Mouse (Mus musculus) mouse embryonic stem cell (cell line): ENCODE results near the gene Bace1.
"Not testable (repeated sequence)": the region's sequence is repeated elsewhere in the genome, so short reads cannot be mapped to it uniquely, and the experiment has no call there.

Source experiments
- in situ Hi-C, 2 experiments: fragments of 300-500 bp; cut with MboI; formaldehyde crosslinking; loops; 1 replicate in 1 of 2; 3 replicates in 1 of 2; pipeline ENCODE4 v1.14.3; 2019 to 2020; ENCODE audit warnings: low sequenced_read_pairs in 2 of 2, low pct_unique_long_range_greater_than_20kb in 1 of 2, mixed read lengths in 1 of 2; ENCODE audit not compliant: unreplicated experiment in 1 of 2

The Bace1 gene

DNA sequence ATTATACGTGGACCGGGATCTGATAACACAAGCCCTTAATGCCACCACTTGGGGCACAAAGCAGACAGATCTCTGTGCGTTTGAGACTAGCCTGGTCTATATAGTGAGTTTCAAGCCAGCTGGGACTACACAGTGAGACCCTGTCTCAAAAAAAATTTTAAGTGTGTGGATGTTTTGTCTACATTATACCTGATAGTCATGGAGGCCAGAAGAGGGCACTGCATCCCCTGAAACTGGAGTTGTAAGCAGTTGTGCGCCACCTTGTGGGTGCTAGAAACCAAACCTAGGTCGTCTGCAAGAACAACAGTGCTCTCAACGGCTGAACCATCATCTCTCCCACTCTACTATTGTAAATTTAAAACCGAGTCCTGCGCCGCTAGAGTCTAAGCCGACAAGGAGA is 9.3 kb upstream of the Bace1 start:
- in situ Hi-C loops, result no loop called here

DNA sequence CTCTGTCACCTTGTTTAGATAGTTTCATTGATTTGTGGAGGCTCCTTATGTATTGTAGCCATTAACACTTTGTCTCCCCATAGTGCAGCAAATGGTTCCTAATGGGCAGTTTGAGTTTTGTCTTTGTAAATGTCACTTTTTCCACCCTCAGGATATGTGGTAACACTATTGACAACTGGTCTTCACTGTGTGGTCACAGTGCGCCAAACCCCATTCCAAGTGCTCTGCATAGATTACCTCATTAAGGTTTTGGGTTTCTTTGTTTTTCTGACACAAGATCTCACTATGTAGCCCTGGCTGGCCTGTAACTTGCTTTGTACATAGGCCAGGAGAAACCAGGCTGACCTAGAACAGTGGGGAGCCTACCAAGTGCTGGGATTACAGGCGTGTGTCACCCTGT is 5.5 kb upstream of the Bace1 start:
- in situ Hi-C loops, result no loop called here

DNA sequence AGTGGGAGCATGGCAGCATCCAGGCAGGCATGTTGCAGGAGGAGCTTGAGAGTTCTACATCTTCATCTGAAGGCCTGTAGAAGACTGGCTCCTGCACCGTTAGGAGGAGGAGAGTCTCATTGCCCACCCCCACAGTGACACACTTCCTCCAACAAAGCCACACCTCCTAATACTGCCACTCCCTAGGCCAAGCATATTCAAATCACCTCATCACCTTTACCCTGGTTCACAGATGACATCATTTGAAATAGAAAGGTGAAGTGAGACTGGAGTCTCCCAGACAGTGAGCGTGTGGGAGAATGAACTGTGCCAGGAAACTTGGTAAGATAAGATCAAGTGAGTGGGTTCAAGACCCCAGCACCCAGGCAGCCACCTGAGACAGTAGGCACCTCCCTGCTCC is 4.9 kb upstream of the Bace1 start:
- in situ Hi-C loops, result no loop called here

DNA sequence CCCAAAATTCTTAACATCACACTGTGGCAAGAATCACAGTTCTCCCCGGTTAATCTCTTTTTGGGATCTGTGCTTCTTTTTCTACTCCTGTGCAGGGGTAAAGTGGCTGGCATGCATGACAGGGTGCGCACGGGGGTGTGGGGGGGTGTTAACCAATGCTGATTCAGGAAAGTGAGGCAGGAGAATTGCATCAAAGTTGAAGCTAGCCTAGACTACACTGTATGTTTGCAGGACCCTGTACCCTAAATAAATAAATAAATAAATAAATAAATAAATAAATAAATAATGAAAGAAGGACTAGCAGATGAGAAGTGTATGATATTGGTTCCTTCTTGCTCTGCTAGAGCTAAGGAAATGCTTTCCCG is 329 bp upstream of the Bace1 start:
- in situ Hi-C loops, result no loop called here

DNA sequence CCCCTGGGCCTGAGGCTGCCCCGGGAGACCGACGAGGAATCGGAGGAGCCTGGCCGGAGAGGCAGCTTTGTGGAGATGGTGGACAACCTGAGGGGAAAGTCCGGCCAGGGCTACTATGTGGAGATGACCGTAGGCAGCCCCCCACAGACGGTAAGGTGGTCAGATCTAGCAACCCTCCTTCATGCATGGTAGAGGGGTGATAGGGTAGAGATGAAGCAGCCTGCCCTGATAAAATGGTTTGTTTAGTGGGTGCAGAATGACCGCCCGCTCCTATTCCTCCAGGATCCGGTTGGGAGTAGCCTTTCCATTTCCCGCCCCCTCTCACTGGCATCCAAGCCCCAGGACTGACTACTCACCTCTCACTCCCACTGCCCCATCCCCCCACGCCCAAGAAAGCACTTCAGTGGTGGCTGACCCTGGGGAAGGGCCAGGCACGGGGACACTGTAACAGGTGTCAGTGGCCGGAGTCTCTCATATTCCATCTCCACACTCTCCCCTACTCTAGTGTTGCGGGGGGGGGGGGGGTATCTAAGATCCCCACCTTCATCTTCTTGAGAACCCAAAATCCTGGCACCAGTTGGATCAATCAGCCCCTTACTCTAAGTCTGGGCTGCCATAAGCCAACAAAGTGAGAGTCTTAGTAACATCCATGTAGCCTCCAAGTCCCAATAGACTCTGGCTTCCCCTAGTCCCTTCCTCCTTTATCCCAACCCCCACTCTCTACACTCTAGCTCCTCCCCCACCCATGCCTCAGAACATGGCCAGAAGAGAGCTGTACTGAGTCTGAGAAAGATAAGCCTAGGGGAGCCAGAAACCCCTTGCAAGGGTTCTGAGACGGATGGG is 980 bp downstream of the Bace1 start:
- in situ Hi-C loops, result no loop called here

DNA sequence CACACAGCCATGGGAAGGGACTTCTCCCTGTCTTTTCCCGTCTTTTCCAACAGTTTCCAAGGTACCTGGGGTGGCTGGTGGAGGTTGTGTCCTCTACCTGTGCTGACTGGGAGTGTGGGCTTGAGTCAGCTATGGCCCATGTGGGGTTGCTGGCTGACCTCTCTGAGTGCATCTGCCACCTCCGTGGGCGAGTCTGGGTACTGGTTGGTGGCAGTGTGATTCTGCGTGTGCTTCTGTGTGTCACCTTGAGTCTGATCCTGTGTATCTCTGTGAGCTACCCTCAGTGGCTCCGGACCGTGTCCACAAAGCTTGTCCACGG is 1.6 kb downstream of the Bace1 start:
- in situ Hi-C loops, result no loop called here

DNA sequence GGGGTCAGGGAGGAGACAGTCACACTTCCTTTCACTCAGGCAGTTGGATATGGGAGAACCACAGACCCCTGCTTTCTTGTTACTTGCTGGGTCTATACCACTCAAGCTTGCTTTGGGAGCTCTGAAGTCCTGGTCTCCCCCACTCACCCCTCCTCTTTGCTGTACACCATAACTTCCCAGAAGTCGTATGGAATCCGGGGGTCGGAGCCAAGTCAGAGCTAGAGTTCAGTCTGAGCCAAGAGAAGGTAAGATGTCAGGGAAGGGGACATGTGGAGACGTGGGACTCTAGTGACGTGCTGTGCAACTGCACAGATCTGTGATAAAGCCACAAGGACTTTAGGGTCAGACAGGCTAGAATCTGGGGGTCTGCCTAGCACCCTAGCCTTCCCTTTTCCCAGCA is 2.0 kb downstream of the Bace1 start:
- in situ Hi-C loops, result no loop called here

DNA sequence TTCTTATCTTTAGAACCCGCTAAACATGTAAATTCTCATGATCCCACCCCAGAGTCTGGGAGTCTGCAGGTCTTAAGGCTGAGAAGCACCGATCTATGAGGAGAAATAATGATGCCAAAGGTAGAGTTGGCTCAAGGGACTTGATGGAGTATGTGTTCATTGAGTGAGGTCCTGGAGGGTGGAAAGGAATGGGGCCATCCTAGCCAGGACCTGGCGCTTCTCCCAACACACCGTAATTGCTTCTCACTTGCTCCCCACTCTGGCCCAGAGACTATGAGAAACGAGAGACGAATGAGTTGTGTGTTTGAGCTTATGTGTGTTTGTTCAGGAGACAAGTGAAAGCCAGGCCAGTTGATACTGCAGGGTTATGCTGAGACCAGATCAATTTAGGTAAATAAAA is 3.1 kb downstream of the Bace1 start:
- in situ Hi-C loops, result no loop called here

DNA sequence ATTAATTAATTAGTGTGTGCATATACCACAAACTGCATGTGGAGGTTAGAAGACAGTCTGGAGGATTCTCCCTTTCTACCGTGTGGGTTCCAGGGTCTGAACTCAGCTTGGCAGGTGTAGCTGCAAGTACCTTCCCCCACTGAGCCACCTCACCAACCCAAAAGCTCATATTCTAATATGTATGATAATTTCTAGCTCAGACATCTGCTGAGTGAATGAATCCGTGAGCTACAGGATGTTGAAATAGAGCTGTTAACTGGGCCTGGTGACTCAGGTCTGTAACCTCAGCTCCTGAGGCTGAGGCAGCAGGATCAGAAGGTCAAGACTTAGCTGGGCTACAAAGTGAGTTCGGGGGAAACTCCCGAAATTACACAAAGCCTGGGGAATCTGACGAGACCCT is 4.6 kb downstream of the Bace1 start:
- in situ Hi-C loops, result no loop called here

DNA sequence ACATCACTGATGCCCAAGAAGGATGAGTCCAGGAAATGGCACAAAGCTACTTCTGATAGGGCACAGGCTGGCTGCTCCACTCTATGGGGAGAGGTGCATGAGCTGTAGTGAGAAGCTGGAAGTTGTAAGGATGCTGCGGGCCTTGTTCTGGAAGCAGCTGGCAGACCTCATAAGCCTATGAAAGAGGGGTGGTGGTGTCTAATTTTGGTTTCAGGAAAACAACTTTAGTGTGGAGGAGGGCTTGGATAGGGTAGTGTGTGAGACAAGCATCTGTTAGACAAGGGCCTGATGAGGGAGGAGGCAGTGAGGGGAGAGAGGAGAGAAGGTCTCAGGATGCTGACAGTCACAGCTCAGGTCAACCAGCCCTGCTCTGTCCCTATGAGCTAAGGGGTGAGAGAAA is 5.4 kb downstream of the Bace1 start:
- in situ Hi-C loops, result no loop called here

DNA sequence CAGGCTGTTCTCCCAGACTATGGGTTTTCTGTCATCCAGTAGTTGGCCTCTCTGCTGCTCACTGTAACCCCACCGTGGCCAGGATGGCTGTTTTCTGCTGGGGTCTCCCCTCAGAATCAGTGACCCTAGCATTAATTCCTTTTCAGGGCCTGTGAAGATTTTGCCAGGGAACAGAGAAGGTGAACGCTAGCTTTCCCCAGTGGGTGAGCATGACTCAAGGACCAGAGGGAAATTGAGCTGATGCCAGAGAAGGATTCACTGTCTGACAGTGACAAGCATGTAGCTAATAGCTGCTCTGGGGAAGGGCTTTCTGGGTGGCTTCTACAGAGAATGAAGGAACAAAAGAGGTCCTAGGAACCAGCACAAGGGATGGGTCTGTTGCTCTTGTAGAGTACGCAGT is 7.2 kb downstream of the Bace1 start:
- in situ Hi-C loops, result no loop called here

DNA sequence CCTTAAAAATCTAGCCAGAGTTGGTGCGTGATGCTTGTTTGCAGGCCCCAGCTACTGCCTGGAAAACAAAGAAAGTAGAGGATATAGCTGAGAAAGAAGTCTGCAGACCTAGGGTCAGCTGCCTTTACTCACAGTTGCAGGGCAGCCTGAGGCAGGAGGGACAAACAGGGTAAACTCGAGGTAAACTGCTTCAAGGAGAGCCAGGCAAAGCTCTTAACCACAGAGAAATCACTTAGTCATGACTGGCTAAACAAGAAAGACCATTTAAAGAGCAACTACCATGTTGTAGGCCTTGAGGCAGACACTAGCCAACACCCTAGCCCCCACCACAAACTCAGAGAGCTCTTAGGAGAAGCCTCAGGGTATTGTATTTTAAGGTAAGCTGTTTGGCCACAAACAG is 7.8 kb downstream of the Bace1 start:
- in situ Hi-C loops, result not testable (repeated sequence)

DNA sequence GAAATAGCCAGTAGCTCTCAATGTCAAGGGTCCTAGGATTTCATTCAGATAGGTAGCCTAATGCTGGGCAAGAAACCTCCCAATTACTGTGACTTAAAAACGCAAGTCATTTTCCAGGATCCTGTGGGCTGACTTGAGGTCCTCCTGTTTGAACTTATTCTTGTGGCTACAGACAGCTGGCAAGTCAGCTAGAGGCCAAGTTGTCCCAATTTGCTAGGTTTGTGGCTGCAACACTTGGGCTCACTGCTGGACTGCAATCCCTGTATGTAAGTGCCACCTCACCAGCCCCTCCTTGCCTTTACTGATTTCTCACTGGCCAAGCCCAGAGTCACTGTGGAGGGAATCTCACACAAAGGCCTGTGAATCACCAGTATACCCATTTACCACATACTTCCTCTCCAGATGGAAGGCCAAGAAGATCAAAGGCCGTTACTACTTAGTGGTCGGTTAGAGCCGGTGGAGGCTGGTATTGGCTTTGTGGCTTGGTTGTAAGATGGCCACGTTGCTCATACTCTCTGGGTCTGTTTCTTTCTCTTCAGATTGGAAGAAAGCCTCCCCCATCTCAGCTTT is 8.6 kb downstream of the Bace1 start:
- in situ Hi-C loops, result no loop called here

DNA sequence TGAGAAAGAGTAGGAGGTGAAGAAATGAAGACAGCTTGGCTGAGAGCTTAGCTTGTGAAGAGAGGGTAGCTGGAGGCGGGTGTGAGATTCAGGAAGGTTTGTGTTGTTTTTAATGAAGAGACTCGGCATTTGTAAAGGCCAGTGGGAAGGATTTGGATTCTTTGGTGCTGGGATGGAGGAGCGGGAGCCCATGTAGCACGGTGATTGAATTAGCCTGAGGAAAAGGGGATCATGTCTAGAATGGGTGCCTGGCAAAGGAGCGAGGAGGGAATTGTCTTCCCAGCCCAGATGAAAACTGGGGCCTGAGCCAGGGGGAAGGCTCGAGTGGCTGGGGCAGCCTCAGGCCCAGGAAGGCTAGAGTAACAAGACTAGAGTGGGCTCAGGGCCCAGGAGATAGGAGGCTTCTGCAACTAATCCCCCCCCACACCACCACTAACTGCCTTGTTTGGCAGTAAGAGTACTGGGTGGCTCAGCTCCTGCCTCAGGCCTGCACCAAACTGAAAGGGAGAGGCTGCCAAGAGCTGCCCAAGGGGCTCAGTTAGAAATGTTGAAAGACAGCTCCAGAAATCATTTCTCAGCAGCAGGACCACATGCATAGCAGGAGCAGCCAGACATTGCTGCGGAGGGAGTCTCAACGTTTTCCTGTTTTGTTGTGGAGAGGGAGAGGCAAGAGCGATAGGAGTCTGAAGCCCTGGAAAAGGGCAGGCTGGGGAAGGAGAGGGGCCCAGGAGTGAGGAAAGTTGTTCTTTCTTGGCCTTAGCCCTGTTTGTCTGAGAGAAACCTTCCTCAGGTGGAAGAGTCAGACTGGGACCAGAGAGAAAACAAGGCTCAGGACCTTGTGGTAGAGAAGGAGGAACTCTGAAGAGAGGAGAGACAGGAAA is 11.4 kb downstream of the Bace1 start:
- in situ Hi-C loops, result no loop called here

DNA sequence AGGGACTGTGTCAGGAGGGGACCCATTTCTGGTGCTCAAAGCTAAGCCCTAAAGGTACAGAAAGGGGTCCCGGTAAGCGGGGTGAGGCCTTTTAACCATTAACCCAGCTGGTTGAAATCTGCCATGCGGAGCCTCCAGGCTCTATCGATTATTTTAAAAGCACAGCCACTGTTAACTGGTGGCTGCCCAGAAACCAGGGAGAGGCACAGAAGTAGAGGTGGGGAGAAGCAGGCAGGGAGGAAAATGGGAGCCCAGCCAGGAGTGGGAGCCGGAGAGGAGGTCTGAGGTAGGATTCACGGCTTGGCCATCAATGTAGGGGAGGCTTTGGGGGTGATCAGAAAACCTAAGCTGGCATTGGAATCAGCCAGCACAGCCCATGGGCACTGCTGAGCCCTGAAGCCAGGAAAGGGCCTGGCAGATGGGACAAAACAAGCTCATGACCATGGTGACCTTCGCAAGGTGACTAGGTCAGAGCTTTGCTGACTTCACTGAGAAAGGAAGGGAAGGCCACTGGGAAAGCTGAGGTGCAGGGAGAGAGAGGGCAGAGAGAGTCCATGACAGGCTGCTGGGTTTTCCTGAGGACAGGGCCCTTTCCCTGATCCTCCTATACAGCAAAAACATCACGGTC is 12.3 kb downstream of the Bace1 start:
- in situ Hi-C loops, result no loop called here

DNA sequence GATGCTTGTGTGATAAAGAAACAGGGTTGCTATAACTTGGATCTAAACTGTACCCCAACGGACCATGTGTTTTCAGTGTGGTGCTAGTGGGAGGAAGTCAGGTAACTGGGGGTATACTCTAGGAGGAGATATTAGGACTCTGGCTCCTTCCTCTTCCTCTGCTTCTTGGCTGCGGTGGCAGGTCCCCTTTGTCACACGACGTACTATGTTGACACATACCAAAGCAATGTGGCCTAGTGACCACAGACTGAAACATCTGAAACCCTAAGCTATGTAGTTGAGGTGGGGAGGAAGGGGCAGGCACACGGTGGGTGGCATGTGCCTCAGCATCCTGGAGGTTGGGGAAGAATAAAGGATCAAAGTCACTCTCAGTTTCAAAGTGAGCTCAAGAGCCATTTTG is 12.9 kb downstream of the Bace1 start:
- in situ Hi-C loops, result no loop called here

DNA sequence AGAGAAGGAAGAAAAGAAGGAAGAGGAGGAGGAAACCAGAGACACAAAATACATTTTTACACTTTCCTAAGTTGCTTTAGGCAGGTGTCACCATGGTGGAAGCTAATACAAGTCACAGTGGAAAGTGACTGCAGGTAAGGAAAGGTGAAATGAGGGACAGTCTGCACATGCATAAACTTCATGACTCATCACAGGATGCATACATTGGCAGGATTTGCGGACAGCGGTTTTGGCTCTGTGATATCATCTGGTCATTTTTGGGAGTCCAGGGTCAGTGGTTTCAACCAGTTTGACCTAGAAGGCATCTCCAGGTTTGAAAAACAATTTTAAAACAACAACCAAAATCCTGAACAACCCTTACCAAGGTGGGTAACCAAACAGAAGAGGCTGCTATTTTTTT is 13.4 kb downstream of the Bace1 start:
- in situ Hi-C loops, result no loop called here

DNA sequence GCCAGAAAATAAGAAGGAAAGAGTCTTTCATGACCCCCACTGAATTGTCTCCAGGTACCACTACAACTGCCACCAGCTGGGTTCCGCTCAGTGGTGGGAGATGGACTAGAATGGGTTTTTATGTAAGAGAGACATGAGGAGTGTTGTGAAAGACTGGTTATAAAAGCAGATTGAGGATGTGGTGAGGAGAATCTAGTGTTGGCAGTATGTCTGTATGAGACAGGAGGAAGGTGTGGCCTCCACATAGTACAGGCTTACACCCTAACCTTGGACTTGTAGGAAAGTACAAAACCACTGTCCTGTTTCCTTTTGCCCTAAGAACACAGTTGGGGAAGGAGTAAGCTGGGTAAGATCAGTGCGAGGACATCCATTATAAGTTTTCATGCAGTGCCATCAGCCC is 15.3 kb downstream of the Bace1 start:
- in situ Hi-C loops, result no loop called here

DNA sequence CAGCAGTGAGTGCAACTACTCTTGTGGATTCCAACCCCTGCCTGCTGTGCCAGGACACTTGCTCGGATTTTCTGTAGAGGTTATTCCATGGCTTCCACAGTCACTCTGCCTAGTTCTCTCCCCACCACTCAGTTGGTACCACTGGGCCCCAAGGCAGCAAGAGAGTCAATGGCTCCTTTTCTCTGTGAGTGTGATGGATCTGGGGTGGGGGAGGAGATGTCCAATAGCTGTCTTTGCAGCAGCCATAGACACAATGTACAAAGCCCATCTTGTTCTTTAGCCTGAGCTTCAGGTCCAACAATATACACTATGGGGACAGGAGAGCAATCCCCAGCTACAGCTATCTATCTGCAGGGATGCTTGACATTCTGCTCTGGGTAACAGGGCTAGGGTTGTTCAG is 15.8 kb downstream of the Bace1 start:
- in situ Hi-C loops, result no loop called here
